Mouse (Mus musculus) cerebellum, postnatal 14 days (tissue): ENCODE measurements at regions not wholly inside any gene's neighbourhood (a gene's known extent, or its start where the extent isn't known, plus 50 kb on each side); places are given as distances from the start of the nearest gene placed in this dataset.

Experiments
- DNase-seq, 2 experiments: peaks; one replicate each; pipeline ENCODE4 v3.0.0; 2021; ENCODE audit warnings: mixed read lengths in 2 of 2

DNA sequence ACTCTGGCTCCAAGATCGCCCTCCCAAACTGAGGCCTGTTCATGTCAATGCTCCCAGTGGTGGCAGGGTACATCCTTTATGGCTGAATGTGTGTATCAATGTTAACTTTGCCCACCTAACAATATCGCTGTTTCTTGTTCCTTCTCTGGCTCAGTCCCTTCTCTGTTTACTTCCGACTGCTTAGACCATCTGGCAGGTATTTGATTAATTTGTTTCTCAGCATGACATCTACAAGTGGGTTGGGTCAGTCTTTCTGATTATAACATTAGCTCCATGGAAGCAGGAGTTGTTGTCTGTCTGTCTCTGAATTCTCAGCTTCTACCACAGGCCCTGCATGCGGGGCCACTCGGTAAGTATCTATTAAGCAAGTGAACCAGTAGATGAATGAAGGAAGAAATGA, 49.9 kb upstream of the Peli1 start:
- peak in 1 of 2 experiments; percentile 59 for DNase-seq
